Mouse (Mus musculus): ENCODE measurements around the gene Nsd1. TPM values are rescaled to one million over a fixed set of nuclear protein-coding genes. Genes with fewer than 3 reads are reported as not detected.

Gene Nsd1
- total and polyA plus RNA-seq, 2 experiments from 2014 or later: 48.2 to 104 TPM

- no peaks in the 10 kb centered on the region for H3K27me3 ChIP-seq (ENCODE audit: insufficient read depth, low read length)
- H3K4me1 ChIP-seq (ENCODE audit: insufficient read depth): peaks cover 7% of the 10 kb centered on the region; the same call in 1 of the 2 replicates
- no peak overlapping the region for H3K4me3 ChIP-seq (ENCODE audit: low read depth, low read length)
- WGBS: 47% methylated on average over 13 of the region's 13 CpGs
- peak overlapping the region; percentile 40; the same call in 1 of the 2 replicates for H3K27ac ChIP-seq (ENCODE audit: low read depth, low read length)
- ATAC-seq (peak; percentile 84), DNase-seq (no peak)
- H3K9me3 ChIP-seq (ENCODE audit: low read length): no peaks in the 10 kb centered on the region
- H3K4me2 ChIP-seq (ENCODE audit: low read depth): no peak overlapping the region
- no peak overlapping the region for H3K9ac ChIP-seq
- no peak for TF ChIP-seq CTCF (IDR thresholded peaks at IDR 0.05; ENCODE audit: low read depth)
- H3K36me3 ChIP-seq (ENCODE audit: insufficient read depth): no peaks in the 10 kb centered on the region
Observed at GRCm38 (mm10) chr13:55168958-55169369, 40.6 kb upstream of the Nsd1 start.

- H3K27me3 ChIP-seq (ENCODE audit: insufficient read depth, low read length): no peaks in the 10 kb centered on the region
- peak overlapping the region; percentile 25; the same call in 1 of the 2 replicates for H3K4me2 ChIP-seq (ENCODE audit: low read depth)
- ATAC-seq (peak; percentile 87), DNase-seq (peak; percentile 70)
- WGBS: 14% methylated on average over 26 of the region's 26 CpGs
- TF ChIP-seq CTCF (IDR thresholded peaks at IDR 0.05; ENCODE audit: low read depth): no peak
- no peaks in the 10 kb centered on the region for H3K36me3 ChIP-seq (ENCODE audit: insufficient read depth)
- no peaks in the 10 kb centered on the region for H3K9me3 ChIP-seq (ENCODE audit: low read length)
- no peak overlapping the region for H3K4me3 ChIP-seq (ENCODE audit: low read depth, low read length)
- peak overlapping the region; percentile 71 for H3K27ac ChIP-seq (ENCODE audit: low read depth, low read length)
- H3K9ac ChIP-seq: 0 out of 2 replicates have a peak overlapping the region, but pooled peaks have one; percentile 10
- peaks cover 7% of the 10 kb centered on the region; the same call in 1 of the 2 replicates for H3K4me1 ChIP-seq (ENCODE audit: insufficient read depth)
Observed at GRCm38 (mm10) chr13:55171517-55172335, 37.9 kb upstream of the Nsd1 start.

DNA sequence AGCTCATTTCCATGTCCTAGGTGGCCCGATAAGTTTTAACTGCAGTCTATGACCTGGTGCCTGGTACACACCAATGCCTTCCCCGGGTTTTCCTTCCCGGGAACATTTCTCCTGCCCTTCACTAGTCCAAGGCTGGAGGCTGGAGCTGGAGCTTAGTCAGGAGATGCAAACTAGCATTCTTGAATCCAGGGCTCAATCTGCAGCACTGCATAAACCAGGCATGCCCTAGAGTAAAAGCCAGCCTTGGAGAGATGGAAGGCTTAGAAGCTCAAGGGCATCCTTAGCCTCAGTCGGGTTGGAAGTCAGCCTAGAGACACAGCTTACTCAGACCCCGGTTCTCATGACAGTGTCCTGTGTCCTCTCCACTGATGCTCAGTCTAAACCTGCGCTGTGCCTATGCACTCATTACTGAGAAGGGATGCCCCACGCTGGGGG lies 37.2 kb upstream of the Nsd1 start:
- ATAC-seq: no peak
- no peak overlapping the region for H3K27ac ChIP-seq (ENCODE audit: low read depth, low read length)
- H3K27me3 ChIP-seq (ENCODE audit: insufficient read depth, low read length): no peaks in the 10 kb centered on the region
- no peak for TF ChIP-seq CTCF (IDR thresholded peaks at IDR 0.05; ENCODE audit: low read depth)
- H3K36me3 ChIP-seq (ENCODE audit: insufficient read depth): no peaks in the 10 kb centered on the region
- 46% methylated on average over 7 of the region's 7 CpGs for WGBS
- peaks cover 7% of the 10 kb centered on the region; the same call in 1 of the 2 replicates for H3K4me1 ChIP-seq (ENCODE audit: insufficient read depth)
- no peak overlapping the region for H3K9ac ChIP-seq
- H3K4me2 ChIP-seq (ENCODE audit: low read depth): no peak overlapping the region
- H3K9me3 ChIP-seq (ENCODE audit: low read length): no peaks in the 10 kb centered on the region
- no peak for DNase-seq
- no peak overlapping the region for H3K4me3 ChIP-seq (ENCODE audit: low read depth, low read length)

GRCm38 (mm10) chr13:55174347-55174746 lies 35.2 kb upstream of the Nsd1 start:
- no peak overlapping the region for H3K4me2 ChIP-seq (ENCODE audit: low read depth)
- no peaks in the 10 kb centered on the region for H3K27me3 ChIP-seq (ENCODE audit: insufficient read depth, low read length)
- 81% methylated on average over 11 of the region's 11 CpGs for WGBS
- peaks cover 7% of the 10 kb centered on the region; the same call in 1 of the 2 replicates for H3K4me1 ChIP-seq (ENCODE audit: insufficient read depth)
- ATAC-seq (no peak), DNase-seq (no peak)
- H3K27ac ChIP-seq (ENCODE audit: low read depth, low read length): no peak overlapping the region
- H3K4me3 ChIP-seq (ENCODE audit: low read depth, low read length): no peak overlapping the region
- no peaks in the 10 kb centered on the region for H3K9me3 ChIP-seq (ENCODE audit: low read length)
- H3K36me3 ChIP-seq (ENCODE audit: insufficient read depth): no peaks in the 10 kb centered on the region
- H3K9ac ChIP-seq: no peak overlapping the region
- TF ChIP-seq CTCF (IDR thresholded peaks at IDR 0.05; ENCODE audit: low read depth): no peak

- H3K4me1 ChIP-seq (ENCODE audit: insufficient read depth): peaks cover 7% of the 10 kb centered on the region; the same call in 1 of the 2 replicates
- H3K9me3 ChIP-seq (ENCODE audit: low read length): no peaks in the 10 kb centered on the region
- no peak overlapping the region for H3K27ac ChIP-seq (ENCODE audit: low read depth, low read length)
- ATAC-seq: no peak
- 91% methylated on average over 6 of the region's 6 CpGs for WGBS
- no peaks in the 10 kb centered on the region for H3K27me3 ChIP-seq (ENCODE audit: insufficient read depth, low read length)
- TF ChIP-seq CTCF (IDR thresholded peaks at IDR 0.05; ENCODE audit: low read depth): no peak
- no peak for DNase-seq
- H3K4me2 ChIP-seq (ENCODE audit: low read depth): no peak overlapping the region
- no peak overlapping the region for H3K9ac ChIP-seq
- no peaks in the 10 kb centered on the region for H3K36me3 ChIP-seq (ENCODE audit: insufficient read depth)
- no peak overlapping the region for H3K4me3 ChIP-seq (ENCODE audit: low read depth, low read length)
Observed at GRCm38 (mm10) chr13:55176265-55176664, 33.3 kb upstream of the Nsd1 start.

DNA sequence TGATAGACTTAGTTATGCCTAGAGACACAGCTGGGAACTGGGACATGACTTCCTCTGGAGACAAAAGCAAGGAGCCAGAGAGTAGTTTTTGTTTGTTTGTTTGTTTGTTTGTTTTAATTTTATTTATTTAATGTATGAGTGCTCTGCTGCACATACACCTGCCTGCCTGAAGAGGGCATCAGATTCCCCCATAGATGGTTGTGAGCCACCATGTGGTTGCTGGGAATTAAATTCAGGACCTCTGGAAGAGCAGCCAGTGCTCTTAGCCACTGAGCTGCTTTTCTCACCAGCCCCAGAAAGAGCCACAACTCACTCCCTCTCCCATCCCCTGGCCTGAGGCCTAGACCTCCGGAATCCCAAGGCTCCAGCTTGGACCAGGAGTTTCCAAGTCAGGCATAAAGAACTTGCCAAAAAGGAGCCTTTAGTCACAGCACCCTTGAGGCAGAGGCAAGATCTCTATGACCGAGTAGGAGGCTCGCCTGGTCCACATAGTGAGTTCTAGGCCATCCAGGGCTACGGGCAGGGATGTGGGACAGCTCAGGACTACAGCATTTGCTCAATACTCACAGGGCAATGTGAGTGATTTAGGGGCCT lies 31.6 kb upstream of the Nsd1 start:
- no peak overlapping the region for H3K4me2 ChIP-seq (ENCODE audit: low read depth)
- no peaks in the 10 kb centered on the region for H3K27me3 ChIP-seq (ENCODE audit: insufficient read depth, low read length)
- no peak overlapping the region for H3K9ac ChIP-seq
- peak; percentile 49 for TF ChIP-seq CTCF (IDR thresholded peaks at IDR 0.05; ENCODE audit: low read depth)
- ATAC-seq (no peak), DNase-seq (no peak)
- H3K4me3 ChIP-seq (ENCODE audit: low read depth, low read length): no peak overlapping the region
- no peaks in the 10 kb centered on the region for H3K4me1 ChIP-seq (ENCODE audit: insufficient read depth)
- no peaks in the 10 kb centered on the region for H3K9me3 ChIP-seq (ENCODE audit: low read length)
- peak overlapping the region; percentile 29; the same call in 1 of the 2 replicates for H3K27ac ChIP-seq (ENCODE audit: low read depth, low read length)
- WGBS: 55% methylated on average over 4 of the region's 4 CpGs
- no peaks in the 10 kb centered on the region for H3K36me3 ChIP-seq (ENCODE audit: insufficient read depth)

- no peaks in the 10 kb centered on the region for H3K4me1 ChIP-seq (ENCODE audit: insufficient read depth)
- ATAC-seq: no peak
Observed at GRCm38 (mm10) chr13:55178556-55178955, 31.0 kb upstream of the Nsd1 start.

More at GRCm38 (mm10) chr13:55178556-55178955, 31.0 kb upstream of the Nsd1 start:
- Histone ChIP-seq H3K9ac (no peak overlapping the region), H3K36me3 (ENCODE audit: insufficient read depth) (no peaks in the 10 kb centered on the region), H3K27ac (ENCODE audit: low read depth, low read length) (no peak overlapping the region), H3K4me2 (ENCODE audit: low read depth) (no peak overlapping the region), H3K4me3 (ENCODE audit: low read depth, low read length) (no peak overlapping the region), H3K9me3 (ENCODE audit: low read length) (no peaks in the 10 kb centered on the region), H3K27me3 (ENCODE audit: insufficient read depth, low read length) (no peaks in the 10 kb centered on the region)
- DNase-seq: peak; percentile 86
- peak; percentile 91 for TF ChIP-seq CTCF (IDR thresholded peaks at IDR 0.05; ENCODE audit: low read depth)
- 36% methylated on average over 2 of the region's 2 CpGs for WGBS

Data from forebrain, postnatal 0 days (tissue).